Mouse (Mus musculus) cortical plate, adult 2 months (tissue): ENCODE results near the gene Olfr164.

Source experiments
- CTCF ChIP-seq: fragments of 200-500 bp; IDR thresholded peaks from 2 replicates; pipeline ENCODE4 v1.5.1; 2011; ENCODE audit warnings: mild to moderate bottlenecking, control low read depth, low read length; ENCODE audit not compliant: insufficient read depth; ENCODE audit errors: extremely low read depth
- POLR2A ChIP-seq: fragments of 200-500 bp; IDR thresholded peaks from 2 replicates; pipeline ENCODE4 v1.6.1; 2011; ENCODE audit warnings: mild to moderate bottlenecking, low read length, control low read depth; ENCODE audit not compliant: insufficient read depth; ENCODE audit errors: extremely low read depth

- TF ChIP-seq CTCF, result no peak
- no peak for TF ChIP-seq POLR2A
Measured at GRCm38 (mm10) chr16:19349111-19349510, 35.2 kb upstream of the Olfr164 start.
